Mouse (Mus musculus) ovary, postnatal 14 days (tissue): ENCODE measurements around the gene D7Ertd443e.

Experiments
- DNase-seq: peaks from one replicate; pipeline ENCODE4 v3.0.0; 2022; ENCODE audit warnings: low spot score

D7Ertd443e gene

DNA sequence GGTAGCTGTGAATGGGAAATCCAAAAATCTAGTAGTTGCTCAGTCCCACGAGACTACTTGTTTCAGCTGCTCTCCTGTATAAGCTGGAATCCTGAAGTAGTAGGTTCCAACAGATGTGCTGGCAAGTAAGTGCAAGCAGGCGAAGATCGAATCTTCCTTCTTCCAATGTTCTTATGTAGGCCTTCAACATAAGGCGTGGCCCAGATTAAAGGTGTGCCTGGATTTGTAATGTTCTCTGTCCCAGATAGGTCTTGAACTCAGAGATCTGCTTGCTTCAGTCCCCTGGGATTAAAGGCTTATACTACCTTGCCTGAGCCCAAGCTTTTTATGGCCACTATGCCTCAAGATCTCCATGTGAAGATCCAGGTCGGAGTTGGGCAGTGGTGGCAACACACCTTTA is at the start of gene D7Ertd443e:
Gene D7Ertd443e, minus strand, starts transcription at position 101 of the 400 bp plus-strand sequence.
- DNase-seq: no peak

DNA sequence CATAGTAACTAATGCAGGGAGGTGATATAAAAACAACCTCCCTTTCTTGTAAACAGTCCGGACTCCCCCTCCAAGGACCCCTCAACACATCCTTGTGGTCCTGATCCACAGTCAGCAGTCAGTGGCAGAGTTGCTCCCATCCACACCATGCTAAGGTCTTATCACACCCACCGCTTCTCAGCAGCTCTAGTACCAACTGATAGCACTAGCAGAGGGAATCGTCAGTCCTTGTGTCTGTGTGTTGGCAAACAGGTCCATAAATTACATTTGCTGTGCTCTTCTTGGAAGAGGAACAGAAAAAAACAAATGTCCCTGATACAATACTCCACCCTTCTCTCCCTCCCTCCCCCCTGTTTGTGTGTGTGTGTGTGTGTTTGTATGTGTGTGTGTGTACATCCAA is 46.2 kb upstream of the D7Ertd443e start:
- no peak for DNase-seq

DNA sequence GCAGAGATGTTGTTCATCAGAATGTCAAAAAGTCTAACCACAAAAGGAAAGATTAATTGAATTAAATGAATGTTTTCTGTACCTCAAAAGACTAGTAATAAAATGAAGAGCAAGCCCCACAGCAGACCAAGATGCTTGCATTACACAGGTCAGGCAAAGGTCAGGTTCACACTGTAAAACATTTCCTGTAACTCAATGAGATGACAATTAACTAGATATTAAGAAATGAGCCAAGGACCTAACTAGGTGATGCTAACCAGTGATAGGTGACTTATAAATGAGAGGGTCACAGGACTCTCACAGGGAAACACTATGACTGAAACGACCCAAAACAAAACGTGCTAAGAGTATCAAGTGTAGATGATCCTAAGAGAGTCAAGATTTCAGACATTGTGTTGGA is 43.2 kb upstream of the D7Ertd443e start:
- no peak for DNase-seq

DNA sequence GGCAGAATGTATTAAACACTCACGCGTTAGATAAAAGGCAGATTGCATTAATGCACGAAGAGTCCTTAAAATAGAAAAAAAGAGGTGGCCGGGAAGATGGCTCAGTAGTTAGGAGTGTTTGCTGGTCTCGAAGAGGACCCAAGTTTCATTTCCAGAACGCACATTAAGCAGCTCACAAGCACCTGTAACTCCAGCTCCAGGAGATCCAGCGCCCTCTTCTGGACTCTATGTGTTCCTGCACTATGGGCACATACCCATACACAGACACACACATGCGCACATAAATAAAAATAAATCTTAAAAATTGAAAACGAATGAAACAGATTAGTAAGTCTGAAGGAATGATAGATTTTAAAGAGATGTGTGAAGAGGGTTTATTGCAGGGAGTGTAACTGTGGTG is 29.6 kb upstream of the D7Ertd443e start:
- no peak for DNase-seq

DNA sequence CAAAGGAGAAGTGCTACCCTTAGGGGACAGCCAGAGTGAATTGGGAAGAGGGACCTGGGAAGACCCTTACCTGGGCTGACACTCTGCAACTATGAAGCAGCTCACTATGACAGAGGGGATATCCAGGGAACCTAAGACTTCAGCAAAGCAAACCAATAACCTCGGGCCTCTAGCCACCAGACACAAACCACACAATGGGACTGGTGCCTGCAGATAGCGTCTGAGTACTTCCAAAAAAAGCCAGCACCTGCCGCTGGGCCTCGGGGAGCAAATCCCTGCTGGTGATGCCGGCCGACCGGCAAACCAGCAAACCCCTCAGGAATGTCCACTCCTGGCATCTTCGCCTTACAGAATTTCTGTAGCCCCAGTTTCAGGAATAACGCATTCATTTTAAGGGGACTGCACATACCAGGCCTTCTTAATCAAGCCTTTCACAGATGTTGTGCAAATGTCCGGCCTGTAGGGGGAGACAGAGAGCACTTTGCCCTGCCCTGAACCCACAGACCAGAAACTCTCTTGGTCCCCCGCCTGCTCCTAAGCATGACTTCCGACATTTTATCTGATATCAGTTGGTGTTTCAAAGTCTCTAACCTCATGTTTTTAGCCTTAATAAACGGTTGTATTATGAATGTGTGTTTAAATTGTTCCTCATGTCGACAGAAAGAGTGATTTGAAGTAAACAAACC is 28.7 kb upstream of the D7Ertd443e start:
- no peak for DNase-seq

DNA sequence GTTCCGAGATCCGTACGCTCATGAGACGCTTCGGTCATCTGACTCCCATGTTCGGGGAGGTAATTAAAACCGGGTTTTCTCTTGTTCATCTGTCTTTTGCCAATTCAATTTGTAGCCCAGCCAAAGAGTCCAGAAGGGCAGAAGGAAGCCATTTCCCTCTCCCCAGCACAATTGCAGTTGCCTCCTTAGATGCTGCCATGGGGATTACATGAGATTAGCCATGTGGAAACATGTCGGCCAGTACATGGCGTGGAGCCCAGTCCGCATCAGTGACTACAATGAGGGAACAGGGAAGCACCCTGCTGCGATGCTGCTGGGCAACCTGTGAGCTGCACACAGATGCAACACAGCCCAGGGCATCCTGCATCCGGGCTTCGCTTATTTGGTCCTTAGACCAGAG is 23.2 kb upstream of the D7Ertd443e start:
- DNase-seq: peak; percentile 13

DNA sequence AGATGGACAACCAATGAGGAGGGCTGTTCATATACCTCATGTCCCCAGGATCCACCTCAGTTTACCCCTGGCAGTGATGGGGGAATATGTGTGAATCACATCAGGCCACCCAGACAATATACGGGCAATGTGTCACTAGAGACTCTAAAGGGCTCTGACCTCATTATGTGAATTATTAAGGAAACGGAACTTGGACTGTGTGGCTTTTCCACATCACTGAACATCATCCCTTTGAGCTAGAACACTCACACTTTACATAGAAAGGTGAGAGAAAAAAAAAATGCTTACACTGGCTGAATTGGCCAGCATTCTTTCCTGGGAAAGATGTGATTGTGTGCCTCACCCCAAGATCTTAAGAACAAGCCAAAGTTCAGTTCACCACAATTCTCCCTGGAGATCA is 15.3 kb upstream of the D7Ertd443e start:
- no peak for DNase-seq

DNA sequence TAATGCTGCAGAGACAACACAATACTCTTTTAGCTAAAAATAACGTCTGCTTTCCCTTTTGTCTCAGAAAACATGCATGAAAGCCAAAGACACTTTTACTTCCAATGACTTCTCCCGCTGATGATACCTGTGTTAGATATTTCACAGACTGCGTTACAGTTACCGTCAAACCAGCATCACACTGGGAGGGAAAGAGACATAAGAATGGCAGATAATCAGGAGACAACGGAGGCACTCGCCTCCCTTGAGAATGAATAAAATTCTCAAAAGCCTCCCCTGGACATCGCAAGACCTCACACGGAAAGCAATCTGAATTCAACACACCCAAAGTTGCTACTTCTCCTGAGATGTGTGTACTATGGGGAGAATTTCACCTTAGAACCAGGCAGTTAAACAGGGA is 11.3 kb upstream of the D7Ertd443e start:
- DNase-seq: no peak

DNA sequence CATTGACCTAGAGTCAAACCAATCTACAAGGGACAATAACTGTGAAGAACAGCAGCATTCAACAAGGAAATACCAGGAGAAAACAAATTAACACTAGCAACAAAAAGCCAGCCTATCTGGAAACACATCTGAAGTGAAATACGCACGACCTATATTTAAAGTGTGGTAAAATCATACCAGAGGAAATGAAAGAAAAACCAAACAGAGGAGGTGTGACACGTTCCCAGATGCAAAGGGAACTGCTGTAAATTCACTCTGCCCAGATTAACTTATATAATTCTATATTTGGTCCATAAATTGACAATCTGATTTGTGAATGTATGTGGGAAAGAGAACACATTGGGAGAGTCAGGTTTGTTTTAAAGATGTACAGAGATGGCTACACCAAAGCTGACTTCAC is 2.7 kb downstream of the D7Ertd443e start:
- no peak for DNase-seq

DNA sequence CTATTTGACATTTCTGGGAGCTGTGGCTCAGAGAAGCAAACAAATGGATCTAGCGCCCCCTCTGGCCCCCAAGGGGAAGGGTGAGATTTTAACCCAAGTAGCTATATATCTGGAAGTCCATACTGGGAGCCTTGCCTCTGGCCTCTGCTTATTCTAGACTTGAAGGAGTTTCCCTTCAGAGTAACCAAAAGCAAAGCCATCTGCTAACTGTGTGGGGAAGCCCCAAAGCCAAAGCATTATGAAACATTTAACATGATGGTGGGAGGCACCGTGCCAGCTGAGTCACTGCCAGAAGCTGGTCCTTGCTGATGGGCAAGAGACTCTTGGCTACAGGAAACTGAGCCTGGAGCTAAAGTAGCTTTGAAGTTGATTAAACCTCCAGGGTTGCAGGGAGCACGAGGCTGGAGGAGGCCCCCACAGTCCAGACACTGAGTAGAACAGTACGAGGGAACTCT is 4.0 kb downstream of the D7Ertd443e start:
- peak; percentile 79 for DNase-seq

DNA sequence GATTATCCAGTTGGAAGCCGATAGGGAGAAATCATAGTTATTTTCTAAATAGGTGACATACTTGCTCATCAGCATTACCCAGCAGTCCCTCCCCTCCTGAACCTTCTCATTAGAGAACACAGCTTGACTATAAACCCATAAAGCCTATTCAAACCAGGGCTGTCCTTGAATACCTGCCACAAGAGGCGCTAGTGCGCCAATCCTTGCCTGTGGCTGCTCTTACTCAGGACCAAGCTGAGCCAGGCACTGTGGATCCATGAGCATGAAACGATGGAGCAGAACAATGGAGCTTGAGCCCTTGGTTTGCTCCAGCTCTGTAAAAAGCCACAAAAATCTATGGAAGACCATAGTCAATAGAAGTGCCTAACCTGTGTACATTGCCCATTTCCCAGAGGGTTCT is 7.2 kb downstream of the D7Ertd443e start:
- DNase-seq: peak; percentile 19

DNA sequence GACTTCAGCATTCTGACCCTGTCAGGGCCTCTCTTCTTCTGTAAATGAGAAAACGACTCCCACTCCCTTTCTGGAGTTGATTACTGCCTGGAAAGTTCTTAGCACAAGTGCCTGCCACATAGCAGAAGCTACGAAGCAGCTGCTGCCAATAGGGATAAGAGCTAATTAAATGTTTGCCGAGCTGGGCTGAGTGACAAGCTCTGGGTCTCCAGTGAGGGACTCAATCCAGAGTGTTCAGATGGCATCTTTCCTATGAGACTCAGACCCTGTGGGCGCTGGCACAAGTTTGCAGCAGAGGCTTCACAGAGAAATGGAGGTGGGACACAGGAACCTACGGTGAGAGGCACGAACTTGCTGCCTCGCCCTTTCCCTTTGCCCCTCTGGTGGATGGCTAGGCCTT is 8.7 kb downstream of the D7Ertd443e start:
- DNase-seq: no peak

DNA sequence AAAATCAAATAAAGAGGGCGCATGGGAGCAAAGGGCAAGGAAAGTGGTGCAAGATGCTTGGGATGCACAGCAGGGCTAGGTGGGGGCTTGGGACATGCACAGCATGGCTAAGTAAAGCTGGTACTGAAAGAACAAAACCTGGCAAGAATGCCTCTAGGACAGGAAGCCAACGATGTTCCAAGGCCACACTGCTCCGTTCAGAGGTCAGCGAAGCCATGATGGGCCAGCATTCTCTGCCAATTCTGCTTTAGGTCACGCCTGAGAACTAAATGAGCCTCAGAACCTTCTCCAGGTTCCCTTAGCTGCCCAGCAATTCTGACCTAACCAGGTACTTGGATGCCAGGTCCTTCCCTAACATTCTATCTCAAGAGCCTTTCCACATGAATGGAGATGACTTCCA is 13.2 kb downstream of the D7Ertd443e start:
- no peak for DNase-seq

DNA sequence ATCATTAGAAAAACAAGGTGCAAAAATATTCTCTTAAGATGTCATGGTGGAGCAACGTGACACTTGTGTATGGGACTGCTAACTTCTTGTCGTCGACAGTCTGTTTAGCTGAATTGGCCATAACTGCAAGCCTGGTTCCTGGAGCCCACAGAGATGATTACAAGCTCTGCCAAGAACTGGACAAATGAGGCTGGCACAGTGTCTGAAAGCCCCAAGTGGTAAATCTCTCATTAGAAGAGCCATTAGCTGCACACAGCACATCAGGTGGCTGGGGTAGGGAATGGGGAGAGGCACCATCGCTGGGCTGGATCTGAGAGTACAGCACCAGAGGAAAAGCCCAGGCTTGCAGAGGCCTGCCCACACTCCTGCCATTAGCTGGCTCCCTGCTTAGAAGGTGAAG is 16.2 kb downstream of the D7Ertd443e start:
- DNase-seq: no peak

DNA sequence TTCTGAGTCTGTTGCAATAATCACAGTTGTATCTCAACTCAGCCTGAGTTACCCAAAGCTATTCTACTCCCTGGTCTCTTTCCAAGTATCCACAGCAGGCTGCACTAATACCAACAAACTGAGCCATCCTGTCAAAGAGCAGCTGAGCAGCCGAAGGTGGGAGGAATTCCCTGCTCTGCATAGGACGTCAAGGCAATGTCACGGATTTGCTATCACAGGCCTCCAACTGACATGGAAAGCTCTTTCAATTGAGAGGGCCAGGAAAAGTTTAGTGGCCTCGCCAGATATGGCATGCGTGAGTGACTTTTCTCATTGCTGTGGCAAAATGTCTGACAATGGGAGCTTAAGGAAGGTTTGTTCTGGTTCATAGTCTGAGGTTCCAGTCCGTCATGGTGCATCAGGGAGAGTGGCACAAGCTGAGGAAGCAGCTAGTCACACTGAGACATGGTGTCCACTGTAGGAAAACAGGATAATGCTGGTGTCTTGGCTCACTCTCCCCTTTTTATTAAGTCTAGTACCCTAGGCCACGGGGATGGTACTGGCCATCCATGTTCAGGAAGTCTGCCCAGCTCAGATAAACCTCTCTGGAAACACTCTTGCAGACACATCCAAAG is 23.1 kb downstream of the D7Ertd443e start:
- DNase-seq: no peak

DNA sequence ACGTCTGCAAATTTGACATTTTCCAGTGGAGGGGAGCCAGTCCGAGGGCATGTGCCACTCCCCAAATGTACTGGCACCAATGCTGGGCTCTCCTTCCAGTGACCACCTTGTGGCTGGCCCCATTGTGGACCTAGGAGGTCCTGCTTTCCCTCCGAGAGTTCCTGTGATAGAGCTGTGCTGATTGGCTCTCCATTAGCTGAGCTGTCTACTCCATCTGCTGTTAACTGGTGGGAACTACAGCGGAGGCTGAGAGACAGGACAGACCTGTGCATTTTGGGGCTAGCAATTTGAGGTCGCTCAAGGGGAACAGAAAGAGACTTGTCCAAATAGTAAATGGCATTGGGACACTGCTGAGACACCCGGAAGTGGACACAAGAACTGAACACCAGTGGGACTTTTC is 36.6 kb downstream of the D7Ertd443e start:
- peak; percentile 51 for DNase-seq

DNA sequence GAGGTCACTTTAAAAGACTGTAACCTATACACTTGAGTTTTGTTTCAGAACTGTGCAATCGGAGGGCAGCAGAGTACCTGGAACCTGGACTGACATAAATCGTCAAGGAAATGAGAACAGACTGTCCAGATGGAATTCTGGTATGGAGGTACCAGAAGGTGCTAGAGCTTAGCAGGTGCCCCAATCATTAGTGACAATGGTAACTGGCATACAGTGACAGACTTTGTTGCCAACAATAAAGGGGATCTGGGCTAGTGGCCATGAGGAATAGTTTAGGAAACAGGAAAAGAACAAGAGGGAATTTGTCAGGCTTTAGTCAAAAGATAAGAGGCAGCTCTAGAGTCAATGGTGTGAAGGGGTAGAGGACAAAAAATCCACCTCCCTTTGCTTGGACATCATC is 43.3 kb downstream of the D7Ertd443e start:
- no peak for DNase-seq

DNA sequence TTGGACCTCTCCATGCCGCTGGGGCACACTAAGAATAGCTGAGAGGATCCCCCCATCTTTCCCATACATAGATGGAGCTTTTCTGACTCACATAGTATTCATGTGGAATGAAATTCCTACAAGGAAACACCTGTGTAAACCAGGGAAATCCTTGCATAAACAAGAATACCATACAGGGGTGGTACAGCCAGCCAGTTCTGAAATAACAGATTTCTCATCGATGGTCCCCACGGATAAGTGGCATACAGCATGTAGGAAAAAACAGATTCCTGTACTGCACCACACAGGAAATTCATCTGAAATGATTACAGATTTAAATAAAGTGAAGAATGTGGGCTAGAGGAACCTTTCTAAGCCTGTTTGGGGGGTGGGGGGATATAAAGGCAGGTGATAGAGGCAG is 49.5 kb downstream of the D7Ertd443e start:
- DNase-seq: no peak

DNA sequence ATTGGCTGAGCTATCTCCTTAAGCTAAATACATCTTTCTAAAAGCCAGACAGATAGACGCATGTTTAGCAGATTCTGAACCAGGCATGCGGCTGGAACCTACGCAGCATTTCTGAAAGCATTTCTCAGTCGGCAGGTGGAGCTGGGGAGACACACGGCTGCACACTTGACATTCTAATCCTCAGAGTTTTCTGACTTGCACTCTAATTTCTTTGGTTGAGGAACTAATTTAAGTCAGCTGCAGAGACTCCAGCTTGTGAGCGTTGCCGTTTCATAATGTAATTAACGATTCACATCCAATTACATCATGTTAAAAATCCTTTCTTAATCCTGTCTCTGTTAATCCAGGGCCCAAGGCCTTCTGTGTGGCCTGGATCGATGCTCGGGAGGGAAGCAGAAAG is 64.5 kb downstream of the D7Ertd443e start:
- DNase-seq: no peak

DNA sequence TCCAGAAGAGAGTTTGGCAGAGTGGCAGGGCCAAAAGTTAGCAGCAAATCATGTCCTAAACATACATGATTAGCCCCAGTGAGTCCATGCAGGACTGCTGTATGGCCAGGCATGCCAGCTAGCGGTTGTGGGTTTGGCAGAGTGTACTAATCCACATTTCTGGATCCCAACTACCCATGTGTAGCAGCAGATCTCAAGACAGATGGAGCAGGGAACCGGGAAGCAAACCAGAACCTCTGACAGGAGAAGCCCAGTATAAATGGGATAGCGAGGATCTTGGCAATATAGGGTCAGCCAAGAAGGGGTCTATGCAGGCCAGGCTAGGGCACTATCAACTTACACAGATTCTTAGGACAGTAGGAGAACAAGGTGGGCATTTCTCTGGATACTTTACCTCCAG is 83.4 kb downstream of the D7Ertd443e start:
- DNase-seq: no peak

DNA sequence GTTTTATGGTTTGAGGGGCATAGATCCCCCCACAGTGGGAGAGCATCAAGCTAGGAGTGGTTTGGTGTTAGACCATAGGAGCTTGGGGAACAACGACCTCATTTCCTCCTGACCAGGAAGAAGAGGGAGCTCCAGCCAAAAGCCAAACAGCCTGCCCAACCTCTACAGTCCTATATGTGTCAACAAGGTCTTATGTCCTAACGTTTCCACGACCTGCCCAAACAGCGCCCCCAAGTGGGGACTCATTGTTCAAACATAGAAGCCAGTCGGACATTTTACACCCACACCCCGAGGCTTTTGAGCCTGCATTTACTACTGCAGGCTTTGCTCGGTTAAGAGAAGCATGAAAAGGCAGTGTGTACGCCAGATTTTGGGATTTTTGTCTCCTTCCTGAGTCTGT is 84.2 kb downstream of the D7Ertd443e start:
- DNase-seq: no peak

DNA sequence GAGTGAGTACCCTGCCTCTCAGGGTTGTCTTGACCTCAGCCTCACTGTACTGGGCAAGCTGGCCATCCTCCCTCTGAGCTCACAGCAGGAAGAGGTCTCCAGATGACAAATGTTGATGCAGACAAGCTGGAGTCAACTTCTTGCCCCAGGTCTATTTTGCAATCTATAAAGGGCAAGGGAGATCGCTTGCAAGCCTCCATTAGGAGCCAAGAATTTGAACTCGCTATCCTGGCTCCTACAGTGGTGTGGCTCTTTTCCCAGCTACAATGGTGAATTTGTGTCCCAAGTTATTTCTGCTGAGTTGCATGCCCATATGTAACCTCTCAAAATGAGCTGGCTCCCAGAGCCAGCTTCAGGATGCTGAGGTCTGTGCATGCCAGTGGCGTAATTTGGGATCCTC is 92.7 kb downstream of the D7Ertd443e start:
- no peak for DNase-seq

DNA sequence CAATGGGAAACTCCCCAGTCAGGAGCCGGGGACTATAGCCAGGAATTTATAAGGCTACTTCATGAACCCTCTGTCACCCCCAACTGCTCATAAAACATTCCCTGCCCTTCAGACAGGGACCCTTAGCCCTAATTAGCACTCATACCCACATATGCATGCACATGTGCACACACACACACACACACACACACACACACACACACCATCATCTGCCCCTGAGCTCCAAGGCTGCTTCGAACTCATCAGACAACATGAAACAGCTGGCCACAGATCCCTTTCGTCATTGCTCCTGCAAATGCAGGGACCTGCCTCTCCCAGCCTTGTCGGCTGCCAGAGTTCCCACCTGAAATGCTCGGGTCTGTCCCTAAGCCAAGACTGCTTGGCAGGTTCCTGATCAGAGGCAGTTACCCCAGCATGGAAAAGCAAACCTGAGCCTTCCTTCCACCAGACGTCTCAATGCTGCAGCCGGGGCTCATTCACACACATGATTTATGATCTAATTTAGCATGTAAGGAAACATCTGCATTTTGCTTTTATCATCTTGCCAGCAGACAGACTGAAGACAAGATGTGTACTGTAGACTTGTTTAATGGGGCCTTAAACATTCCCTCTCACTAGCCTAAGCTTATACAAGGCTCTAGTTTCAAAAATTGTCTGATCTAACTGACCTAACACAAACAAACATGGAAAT is 95.7 kb downstream of the D7Ertd443e start:
- no peak for DNase-seq

DNA sequence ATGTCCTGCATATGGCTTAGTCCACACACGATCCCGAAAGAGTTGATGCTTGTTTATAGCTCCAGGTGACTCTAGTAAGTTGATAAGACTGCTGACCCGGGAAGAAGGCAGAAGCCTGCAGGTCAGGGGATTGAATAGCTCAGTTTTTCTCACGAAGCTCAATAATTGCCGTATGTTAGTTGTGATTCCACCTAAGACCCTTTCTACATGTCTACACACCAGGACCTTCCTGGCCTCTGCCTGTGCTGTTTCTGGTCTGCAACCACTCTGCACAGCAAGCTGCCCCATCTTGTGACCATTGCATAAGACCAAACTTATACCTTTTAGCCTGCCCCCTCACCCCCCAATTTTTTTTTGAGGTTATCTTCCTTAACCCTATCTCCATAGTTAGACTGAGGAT is 96.3 kb downstream of the D7Ertd443e start:
- DNase-seq: no peak
